Mouse (Mus musculus): Measurements from ENCODE around the gene Lrriq3.

- no peak for TF ChIP-seq GATA1 (IDR thresholded peaks at IDR 0.05; ENCODE audit: low read length)
- no peak for TF ChIP-seq TAL1 (IDR thresholded peaks at IDR 0.05; ENCODE audit: low read length)
These were observed at the start of gene Lrriq3, which contains the start of gene Fpgt for GRCm38 (mm10) chr3:155093116-155093956.

Data from erythroblast, embryonic 14.5 days (primary cell).